Mouse (Mus musculus) neural tube, embryonic 13.5 days (tissue): ENCODE results near the gene BC067074. TPM values are rescaled to one million over a fixed set of nuclear protein-coding genes. Genes with fewer than 3 reads are reported as not detected.
"Not testable (repeated sequence)": the region's sequence is repeated elsewhere in the genome, so short reads cannot be mapped to it uniquely, and the experiment has no call there.

Experiments
- ATAC-seq: fragments of 200-750 bp; cut with Nextera tagmentation; 2 replicates; pipeline ENCODE4 v1.8.0; 2017; ENCODE audit warnings: low read depth, mild to moderate bottlenecking, moderate TSS enrichment, moderate library complexity
- H3K27ac ChIP-seq: fragments of 300-500 bp; sonication (generic); replicated peaks from 2 replicates; pipeline ENCODE4 v1.5.1; 2015; ENCODE audit warnings: moderate library complexity, mild to moderate bottlenecking, inconsistent platforms
- H3K27me3 ChIP-seq: fragments of 300-500 bp; sonication (generic); 2 replicates; pipeline ENCODE4 v1.6.1; 2015; ENCODE audit warnings: mild to moderate bottlenecking, inconsistent platforms
- H3K36me3 ChIP-seq: fragments of 300-500 bp; sonication (generic); 2 replicates; pipeline ENCODE4 v1.6.1; 2015; ENCODE audit warnings: mild to moderate bottlenecking, inconsistent platforms
- H3K4me1 ChIP-seq: fragments of 300-500 bp; sonication (generic); replicated peaks from 2 replicates; pipeline ENCODE4 v1.6.1; 2015; ENCODE audit warnings: inconsistent platforms
- H3K4me2 ChIP-seq: fragments of 300-500 bp; sonication (generic); 2 replicates; pipeline ENCODE4 v1.6.1; 2015; ENCODE audit warnings: inconsistent platforms, mild to moderate bottlenecking, moderate library complexity
- H3K4me3 ChIP-seq: fragments of 300-500 bp; sonication (generic); 2 replicates; pipeline ENCODE4 v1.5.1; 2015; ENCODE audit warnings: mild to moderate bottlenecking, inconsistent platforms
- H3K9ac ChIP-seq: fragments of 300-500 bp; sonication (generic); 2 replicates; pipeline ENCODE4 v1.6.1; 2015; ENCODE audit warnings: moderate library complexity, mild to moderate bottlenecking, inconsistent platforms
- H3K9me3 ChIP-seq: fragments of 300-500 bp; sonication (generic); 2 replicates; pipeline ENCODE4 v1.6.1; 2016; ENCODE audit warnings: inconsistent platforms
- WGBS: fragments of 180-500 bp; shearing (Covaris S2); methylation state at CpG from one replicate; pipeline ENCODE4 v1.1.7; 2015; 5-methylcytosine and 5-hydroxymethylcytosine counted together
- polyA plus RNA-seq: library from polyadenylated mRNA; unstranded; fragments of >200 nt; fragmentation: Nextera tagmentation; extraction: Ambion mirVana; gene quantifications from 2 replicates; pipeline ENCODE4 v1.2.1, GENCODE M21; 2015

Gene BC067074
- 0.59 and 0.92 TPM in 2 replicates for polyA plus RNA-seq

DNA sequence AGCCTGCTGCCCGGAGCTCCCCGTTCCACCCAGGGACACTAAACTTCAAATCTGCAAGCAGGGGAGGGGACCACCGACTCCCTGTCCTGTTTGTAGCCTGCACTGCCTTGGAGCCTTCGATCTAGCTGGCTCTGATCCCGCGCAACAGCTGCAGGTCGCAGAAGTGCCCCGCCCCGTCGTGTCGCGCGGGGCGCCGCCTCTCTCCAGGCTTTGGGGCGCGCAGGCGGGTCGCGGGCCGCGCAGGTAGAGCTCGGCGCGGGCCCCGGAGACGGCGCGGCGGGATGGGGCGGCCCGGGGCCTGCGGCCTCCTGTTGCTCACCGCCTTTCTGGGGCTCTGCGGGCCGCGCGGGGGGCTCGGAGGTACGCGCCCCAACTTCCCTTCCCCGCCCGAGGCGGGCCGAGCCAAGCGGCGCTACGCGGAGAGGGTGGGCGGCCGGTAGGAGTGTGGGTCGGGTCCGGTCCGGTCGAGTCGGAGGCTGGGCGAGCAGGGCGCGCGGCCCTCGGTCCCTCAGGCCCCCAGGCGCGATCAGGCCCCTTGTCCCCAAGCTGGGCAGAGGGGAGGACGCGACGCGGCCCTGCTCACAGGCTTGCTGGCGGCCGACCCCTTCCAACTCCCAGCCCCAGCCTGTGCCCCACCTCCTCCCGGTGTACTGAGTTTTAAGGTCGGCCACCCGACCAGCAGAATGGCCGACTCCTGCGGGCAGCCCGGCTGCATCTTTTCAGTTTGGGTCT, at the start of gene BC067074:
Gene BC067074, plus strand, starts transcription at position 185 of the 732 bp plus-strand sequence.
- Histone ChIP-seq H3K9me3 (no peaks in the 10 kb centered on the region), H3K4me3 (peak within 1 kb of the TSS; percentile 55), H3K4me2 (peak within 1 kb of the TSS; percentile 88), H3K36me3 (no peaks in the 10 kb centered on the region), H3K4me1 (peaks cover 9% of the 10 kb centered on the region; the same call in 1 of the 2 replicates), H3K9ac (peak within 1 kb of the TSS; percentile 72), H3K27ac (no peak within 1 kb of the TSS), H3K27me3 (peaks cover 49% of the 10 kb centered on the region)
- under 1% methylated on average over 63 of the region's 75 CpGs for WGBS
- ATAC-seq = peak; percentile 64

DNA sequence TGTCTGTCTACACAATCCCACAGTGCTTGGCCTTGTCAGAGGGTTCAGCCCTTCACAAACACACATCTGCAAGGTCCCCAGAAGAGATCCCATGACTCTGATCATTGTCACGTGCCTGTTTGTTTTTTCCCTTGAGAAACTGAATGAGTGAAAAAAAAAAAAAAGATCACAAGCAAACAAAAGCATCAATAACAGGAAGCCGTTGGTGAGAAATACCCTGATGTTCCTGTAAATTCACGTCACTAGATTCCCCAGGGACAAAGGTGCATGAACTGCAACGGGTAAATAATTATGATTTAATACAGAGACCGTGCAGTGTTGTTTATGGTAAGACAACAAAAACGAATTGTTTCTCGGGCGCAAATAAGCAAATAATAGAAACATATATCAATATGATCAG, 47.9 kb upstream of the BC067074 start:
- Histone ChIP-seq H3K4me3 (no peak overlapping the region), H3K36me3 (no peaks in the 10 kb centered on the region), H3K27me3 (no peaks in the 10 kb centered on the region), H3K9me3 (no peaks in the 10 kb centered on the region), H3K4me1 (no peaks in the 10 kb centered on the region), H3K9ac (no peak overlapping the region), H3K4me2 (no peak overlapping the region), H3K27ac (no peak overlapping the region)
- ATAC-seq = no peak
- 73% methylated on average over 8 of the region's 8 CpGs for WGBS

DNA sequence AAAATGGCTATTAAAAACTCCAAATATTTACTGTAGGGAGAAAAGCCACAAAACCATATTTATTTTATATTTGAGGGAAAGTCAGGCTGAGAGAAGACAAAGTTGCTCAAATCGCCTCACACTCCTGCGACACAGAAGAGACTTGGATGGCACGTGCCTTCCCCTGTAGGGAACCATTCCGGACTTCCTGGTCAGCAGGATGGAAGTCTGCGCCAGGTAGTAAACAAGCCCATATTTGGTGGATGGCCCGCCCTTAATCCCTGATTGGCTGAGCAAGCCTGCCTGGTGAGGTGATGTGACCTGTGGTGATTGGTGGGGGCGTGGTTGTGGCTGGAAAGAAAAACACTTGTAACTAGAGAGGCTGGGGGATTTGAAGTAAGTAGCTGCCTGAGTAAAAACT, 40.4 kb upstream of the BC067074 start:
- not testable (repeated sequence) for ATAC-seq
- WGBS = 90% methylated on average over 7 of the region's 7 CpGs

DNA sequence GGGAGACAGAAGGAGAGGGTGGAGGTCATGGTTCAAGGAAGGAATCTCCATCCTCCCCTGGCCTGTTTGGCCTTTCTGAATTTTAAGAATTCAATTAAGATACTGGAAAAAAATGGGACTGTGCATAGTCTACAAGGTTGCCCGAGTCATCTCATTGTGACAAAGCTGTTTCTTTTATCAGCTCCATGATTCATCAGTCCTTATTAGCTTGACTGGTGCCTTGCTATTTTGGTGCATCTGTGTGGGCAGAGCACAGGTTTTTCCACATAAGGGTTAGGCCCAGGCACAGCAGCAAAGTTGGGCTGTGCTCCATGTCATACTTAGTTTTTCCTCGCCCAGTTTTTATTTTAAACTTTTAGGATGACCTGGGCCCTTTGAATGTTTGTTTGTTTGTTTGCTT, 36.2 kb upstream of the BC067074 start:
- no peaks in the 10 kb centered on the region for H3K4me1 ChIP-seq
- H3K4me3 ChIP-seq = no peak overlapping the region
- no peak overlapping the region for H3K4me2 ChIP-seq
- ATAC-seq = no peak
- WGBS = 95% methylated on average over 2 of the region's 2 CpGs
- H3K27me3 ChIP-seq = no peaks in the 10 kb centered on the region
- H3K9me3 ChIP-seq = no peaks in the 10 kb centered on the region
- H3K9ac ChIP-seq = no peak overlapping the region
- no peak overlapping the region for H3K27ac ChIP-seq
- H3K36me3 ChIP-seq = no peaks in the 10 kb centered on the region

More for the DNA sequence above, 40.4 kb upstream of the BC067074 start:
- H3K4me3 ChIP-seq, H3K27me3 ChIP-seq, H3K9ac ChIP-seq, H3K4me2 ChIP-seq, H3K36me3 ChIP-seq, H3K27ac ChIP-seq, H3K4me1 ChIP-seq, H3K9me3 ChIP-seq: not testable (repeated sequence)

DNA sequence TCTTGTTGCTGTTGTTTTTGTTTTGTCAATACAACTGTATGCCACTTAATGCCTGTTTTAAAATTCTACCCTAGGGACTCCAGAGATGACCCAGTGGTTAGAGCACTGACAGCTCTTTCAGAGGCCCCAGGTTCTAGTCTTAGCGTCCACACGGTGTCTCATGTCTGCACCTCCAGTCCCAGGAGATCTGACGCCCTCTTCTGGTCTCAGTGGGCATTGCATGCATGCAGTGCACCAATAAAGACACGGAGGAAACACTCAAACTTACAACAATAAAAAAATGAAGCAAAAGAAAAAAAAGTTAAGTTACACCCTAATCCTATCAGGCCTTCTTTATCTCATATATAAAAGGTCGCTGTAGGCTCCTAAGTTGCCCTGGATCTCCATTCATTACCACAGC, 35.8 kb upstream of the BC067074 start:
- no peaks in the 10 kb centered on the region for H3K4me1 ChIP-seq
- no peak overlapping the region for H3K4me2 ChIP-seq
- no peak overlapping the region for H3K9ac ChIP-seq
- no peaks in the 10 kb centered on the region for H3K36me3 ChIP-seq
- no peak for ATAC-seq
- H3K9me3 ChIP-seq = no peaks in the 10 kb centered on the region
- H3K27me3 ChIP-seq = no peaks in the 10 kb centered on the region
- WGBS = 49% methylated on average over 5 of the region's 5 CpGs
- H3K27ac ChIP-seq = no peak overlapping the region
- H3K4me3 ChIP-seq = no peak overlapping the region

DNA sequence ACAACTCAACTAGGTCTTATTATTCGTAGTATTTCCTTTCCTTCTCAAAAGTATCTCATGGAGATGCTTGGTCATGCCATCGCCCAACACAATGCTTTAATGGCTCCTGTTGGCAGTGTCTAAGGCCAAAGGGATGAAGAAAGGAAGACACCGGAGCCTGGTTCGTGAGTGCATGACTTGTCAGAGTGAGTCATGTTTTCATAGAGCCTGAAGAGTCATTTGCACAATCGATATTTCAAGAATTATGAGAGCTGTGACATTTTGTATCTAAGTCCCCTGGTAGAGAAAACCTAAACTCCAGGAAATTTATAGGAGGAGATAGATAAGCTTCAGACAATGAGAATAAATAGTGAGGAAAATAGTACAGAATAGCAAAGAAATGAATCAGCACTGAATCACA, 33.7 kb upstream of the BC067074 start:
- no peak overlapping the region for H3K4me2 ChIP-seq
- no peak for ATAC-seq
- H3K27ac ChIP-seq = no peak overlapping the region
- no peaks in the 10 kb centered on the region for H3K9me3 ChIP-seq
- no peak overlapping the region for H3K4me3 ChIP-seq
- WGBS = 91% methylated on average over 5 of the region's 5 CpGs
- no peaks in the 10 kb centered on the region for H3K4me1 ChIP-seq
- H3K27me3 ChIP-seq = no peaks in the 10 kb centered on the region
- H3K9ac ChIP-seq = no peak overlapping the region
- no peaks in the 10 kb centered on the region for H3K36me3 ChIP-seq

DNA sequence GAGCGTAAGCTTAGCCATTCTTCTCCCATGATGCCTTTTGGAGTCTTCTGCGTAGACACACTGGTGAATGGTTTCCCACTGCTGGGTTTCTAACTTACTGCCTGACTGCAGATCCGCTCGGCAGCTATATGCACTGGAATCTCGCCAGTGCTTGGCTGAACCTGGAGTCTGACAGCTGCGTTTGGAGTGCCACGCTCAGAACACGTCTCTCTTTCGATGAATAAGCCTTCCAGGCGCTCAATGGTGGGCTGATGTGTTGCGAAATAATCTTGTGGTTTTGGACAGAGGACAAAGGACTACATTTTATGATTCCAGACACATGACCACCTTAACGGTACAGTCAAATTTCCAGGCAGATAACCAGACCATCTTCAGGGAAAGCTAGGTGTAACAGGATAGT, 30.1 kb upstream of the BC067074 start:
- no peak overlapping the region for H3K4me2 ChIP-seq
- 75% methylated on average over 12 of the region's 12 CpGs for WGBS
- no peak overlapping the region for H3K27ac ChIP-seq
- ATAC-seq = no peak
- H3K4me3 ChIP-seq = no peak overlapping the region
- H3K4me1 ChIP-seq = no peaks in the 10 kb centered on the region
- no peak overlapping the region for H3K9ac ChIP-seq
- no peaks in the 10 kb centered on the region for H3K36me3 ChIP-seq
- no peaks in the 10 kb centered on the region for H3K9me3 ChIP-seq
- H3K27me3 ChIP-seq = no peaks in the 10 kb centered on the region

DNA sequence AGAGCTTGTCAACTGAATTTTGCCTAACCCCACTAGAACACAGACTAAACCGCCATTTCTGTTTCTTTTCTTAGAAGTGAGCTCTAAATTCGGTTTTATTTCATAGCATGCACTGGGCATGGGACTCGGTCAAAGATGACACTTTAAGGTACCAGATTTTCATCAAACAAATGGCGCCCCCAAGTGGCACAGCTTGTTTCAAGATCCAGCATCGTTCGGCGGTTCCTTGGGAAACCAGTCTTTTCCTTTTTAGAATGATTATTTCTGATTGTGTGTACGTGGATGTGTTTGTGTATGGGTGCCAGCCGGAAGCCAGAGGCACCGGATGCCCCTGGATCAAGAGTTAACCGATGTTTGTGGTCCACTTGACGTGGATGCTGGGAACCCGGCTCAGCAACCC, 27.7 kb upstream of the BC067074 start:
- H3K4me3 ChIP-seq = no peak overlapping the region
- no peaks in the 10 kb centered on the region for H3K9me3 ChIP-seq
- no peak overlapping the region for H3K4me2 ChIP-seq
- H3K9ac ChIP-seq = no peak overlapping the region
- H3K27ac ChIP-seq = no peak overlapping the region
- WGBS = 32% methylated on average over 13 of the region's 13 CpGs
- no peak for ATAC-seq
- no peaks in the 10 kb centered on the region for H3K27me3 ChIP-seq
- H3K4me1 ChIP-seq = no peaks in the 10 kb centered on the region
- H3K36me3 ChIP-seq = no peaks in the 10 kb centered on the region

DNA sequence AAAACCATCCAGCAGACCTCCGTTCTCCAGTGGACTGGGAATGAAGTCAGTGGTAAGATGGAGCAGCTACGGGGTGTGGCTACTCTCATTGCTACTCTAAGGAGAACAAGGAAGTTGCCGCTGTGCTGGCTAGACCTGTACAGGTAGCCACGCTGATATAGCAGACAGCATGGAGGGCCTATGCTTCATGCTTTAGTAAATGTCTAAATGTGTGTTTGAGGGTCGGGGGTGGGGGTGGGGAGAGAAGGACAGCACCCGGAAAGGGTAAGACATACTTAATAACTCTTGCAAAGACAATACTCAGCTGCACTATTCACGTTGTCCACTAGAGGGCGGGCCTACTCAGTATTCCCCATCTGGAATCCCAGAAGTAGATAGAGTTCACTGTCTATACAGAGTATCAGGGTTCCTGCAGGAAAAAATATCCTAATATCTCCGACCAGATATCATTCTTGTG, 26.4 kb upstream of the BC067074 start:
- H3K4me1 ChIP-seq = no peaks in the 10 kb centered on the region
- no peak overlapping the region for H3K9ac ChIP-seq
- H3K4me2 ChIP-seq = no peak overlapping the region
- no peaks in the 10 kb centered on the region for H3K27me3 ChIP-seq
- no peaks in the 10 kb centered on the region for H3K9me3 ChIP-seq
- no peaks in the 10 kb centered on the region for H3K36me3 ChIP-seq
- no peak overlapping the region for H3K27ac ChIP-seq
- H3K4me3 ChIP-seq = no peak overlapping the region
- ATAC-seq = peak; percentile 40; the same call in 1 of the 2 replicates
- 32% methylated on average over 9 of the region's 9 CpGs for WGBS

DNA sequence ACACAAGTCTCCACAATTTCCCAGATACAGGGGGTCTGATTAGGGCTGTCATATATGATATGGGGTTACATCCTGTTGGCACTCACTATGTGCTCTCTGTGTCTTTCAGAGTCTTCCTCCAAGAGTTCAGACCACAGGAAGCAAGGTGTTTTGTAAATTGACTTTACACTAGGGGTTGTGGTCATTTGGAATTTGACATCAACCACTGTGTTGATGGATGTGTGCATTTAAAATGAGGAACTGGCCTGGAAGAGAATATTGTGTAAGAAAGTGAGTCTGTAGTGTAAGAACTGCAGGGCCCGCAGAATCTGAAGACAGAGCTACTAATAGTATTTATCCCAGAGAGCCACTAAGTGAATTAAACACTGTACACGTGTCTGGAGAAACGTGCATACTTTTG, 25.8 kb upstream of the BC067074 start:
- Histone ChIP-seq H3K9me3 (no peaks in the 10 kb centered on the region), H3K27me3 (no peaks in the 10 kb centered on the region), H3K4me3 (no peak overlapping the region), H3K4me1 (no peaks in the 10 kb centered on the region), H3K4me2 (no peak overlapping the region), H3K9ac (no peak overlapping the region), H3K27ac (no peak overlapping the region), H3K36me3 (no peaks in the 10 kb centered on the region)
- WGBS = 83% methylated on average over 3 of the region's 3 CpGs
- ATAC-seq = no peak

DNA sequence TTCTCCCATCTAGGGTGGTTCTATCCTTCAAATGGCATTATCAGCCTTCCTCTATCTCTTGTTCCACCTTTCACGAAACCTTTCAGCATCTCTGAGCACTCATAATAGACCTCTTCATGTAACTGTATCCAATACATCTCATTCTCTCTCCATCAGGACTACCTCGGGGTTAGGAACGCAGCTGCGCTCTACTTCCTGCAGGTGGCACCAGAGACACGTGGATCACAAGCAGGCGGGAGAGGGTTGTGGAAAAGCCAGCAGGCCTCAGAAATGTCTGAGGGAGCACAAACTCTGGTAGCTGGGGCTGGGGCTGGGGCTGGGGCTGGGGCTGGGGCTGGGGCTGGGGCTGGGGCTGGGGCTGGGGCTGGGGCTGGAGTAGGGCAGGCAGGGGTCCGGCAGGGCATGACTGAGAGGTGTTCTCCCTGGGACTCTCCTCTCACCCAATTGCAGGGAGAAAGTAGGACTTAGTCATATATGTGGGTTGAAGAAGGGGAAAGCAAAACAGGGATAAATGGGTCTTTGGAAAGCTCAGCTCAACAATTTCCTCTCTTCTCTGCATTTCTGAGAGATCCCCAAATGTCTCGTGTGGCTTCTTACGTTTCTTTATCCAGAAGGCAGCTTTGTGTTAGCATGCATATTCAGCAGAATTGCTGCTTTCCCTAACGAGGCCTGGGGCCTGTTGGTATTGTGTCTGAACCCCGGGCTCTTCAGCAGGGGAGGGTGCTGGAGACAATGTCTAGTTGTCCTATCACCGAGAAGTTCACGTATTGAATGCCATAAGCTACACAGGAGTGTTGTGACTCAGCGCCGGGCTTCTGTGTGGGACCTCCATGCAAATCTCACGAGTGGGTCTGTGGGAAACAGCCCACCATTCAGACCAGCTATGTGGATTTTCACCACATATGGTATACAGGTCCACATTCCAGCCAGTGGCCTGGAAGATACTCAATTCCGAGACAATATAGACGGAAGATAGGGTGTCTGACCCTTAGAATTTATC, 22.9 kb upstream of the BC067074 start:
- Histone ChIP-seq H3K9me3 (no peaks in the 10 kb centered on the region), H3K4me3 (no peak overlapping the region), H3K27ac (no peak overlapping the region), H3K27me3 (no peaks in the 10 kb centered on the region), H3K4me1 (no peaks in the 10 kb centered on the region), H3K4me2 (no peak overlapping the region), H3K36me3 (no peaks in the 10 kb centered on the region), H3K9ac (no peak overlapping the region)
- WGBS = 50% methylated on average over 18 of the region's 18 CpGs
- ATAC-seq = peak; percentile 89

DNA sequence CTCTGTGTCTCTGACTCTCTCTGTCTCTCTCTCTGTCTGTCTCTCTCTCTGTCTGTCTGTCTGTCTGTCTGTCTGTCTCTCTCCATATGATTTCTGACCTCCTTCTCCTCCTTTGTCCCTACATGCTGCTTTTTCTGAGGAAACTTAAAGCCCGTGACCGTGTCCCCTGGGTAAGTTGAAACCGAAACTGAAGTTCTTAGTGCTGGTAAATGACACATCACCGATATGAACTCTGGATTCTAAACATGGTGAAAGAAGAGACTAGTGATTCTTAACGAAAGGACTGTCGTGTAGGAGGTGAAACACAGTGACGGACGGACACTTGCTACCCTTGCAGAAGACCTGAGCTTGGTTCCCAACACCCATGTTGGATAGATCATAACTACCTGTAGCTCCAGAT, 21.8 kb upstream of the BC067074 start:
- no peaks in the 10 kb centered on the region for H3K36me3 ChIP-seq
- no peaks in the 10 kb centered on the region for H3K4me1 ChIP-seq

More for the DNA sequence above, 21.8 kb upstream of the BC067074 start:
- WGBS = 93% methylated on average over 8 of the region's 8 CpGs
- no peak overlapping the region for H3K27ac ChIP-seq
- no peak overlapping the region for H3K4me3 ChIP-seq
- no peak overlapping the region for H3K9ac ChIP-seq
- ATAC-seq = no peak
- H3K4me2 ChIP-seq = no peak overlapping the region
- no peaks in the 10 kb centered on the region for H3K27me3 ChIP-seq
- no peaks in the 10 kb centered on the region for H3K9me3 ChIP-seq
